Mouse (Mus musculus) testis, postnatal 14 days (tissue): ENCODE data around the gene Akt2.
"Not testable (repeated sequence)": the region's sequence is repeated elsewhere in the genome, so short reads cannot be mapped to it uniquely, and the experiment has no call there.

Source experiments
- DNase-seq: peaks from one replicate; pipeline ENCODE4 v3.0.0; 2021; ENCODE audit warnings: low spot score

Akt2 gene

DNA sequence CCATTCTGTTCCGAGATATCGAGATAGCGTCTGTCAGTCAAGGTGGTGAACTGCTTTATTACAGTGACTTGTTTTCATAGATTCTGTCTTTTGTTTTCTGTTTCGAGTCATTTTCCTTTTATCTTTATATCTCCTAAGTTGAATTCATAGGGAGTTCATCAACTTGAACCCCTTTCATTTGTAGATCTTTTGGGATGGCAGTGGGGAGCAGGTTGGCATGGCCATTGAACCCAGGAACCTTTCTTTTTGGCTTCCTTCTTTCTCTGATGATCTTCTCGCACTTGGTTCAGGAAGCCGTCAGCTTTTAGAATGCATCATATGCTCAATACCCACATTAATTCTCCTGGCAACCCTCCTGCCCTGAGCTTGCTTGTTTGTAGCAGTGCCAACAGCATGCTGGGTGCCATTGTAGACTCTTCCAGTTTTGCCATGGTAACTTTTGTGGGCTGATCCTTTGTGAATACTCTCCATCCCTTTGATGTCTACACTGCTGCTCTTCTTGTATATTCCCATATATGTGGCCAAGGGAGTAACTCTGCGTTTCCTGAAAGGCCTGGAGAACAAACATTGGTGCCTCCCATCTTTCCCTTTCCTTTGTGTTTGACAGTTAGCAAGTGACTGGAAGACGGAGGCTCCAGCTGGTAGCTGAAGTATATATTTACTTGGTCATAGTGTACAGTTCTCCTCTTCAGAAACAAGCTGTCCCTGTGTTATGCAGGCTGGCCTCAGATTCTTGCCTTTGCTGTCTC lies 22.6 kb downstream of the Akt2 start:
- no peak for DNase-seq

DNA sequence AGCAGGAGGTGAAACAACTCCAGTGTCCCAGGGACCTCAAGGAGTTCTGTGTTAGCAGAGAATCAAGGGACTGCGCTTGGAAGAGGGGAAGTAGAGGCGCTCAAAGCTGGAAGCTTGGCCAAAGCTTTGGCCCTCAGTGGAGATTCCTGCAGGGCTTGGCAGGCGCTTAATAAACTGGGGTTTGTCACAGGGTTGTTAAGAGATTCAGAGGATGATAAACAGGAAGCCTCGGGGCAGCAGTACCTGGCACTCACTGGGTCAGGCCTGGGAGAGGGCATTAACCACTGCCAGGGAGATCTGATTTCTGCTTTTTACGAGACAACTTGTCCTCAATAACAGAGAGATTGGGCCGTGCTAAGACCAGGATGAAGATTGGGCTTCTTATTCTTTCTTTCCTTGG lies 29.7 kb downstream of the Akt2 start:
- DNase-seq = no peak

DNA sequence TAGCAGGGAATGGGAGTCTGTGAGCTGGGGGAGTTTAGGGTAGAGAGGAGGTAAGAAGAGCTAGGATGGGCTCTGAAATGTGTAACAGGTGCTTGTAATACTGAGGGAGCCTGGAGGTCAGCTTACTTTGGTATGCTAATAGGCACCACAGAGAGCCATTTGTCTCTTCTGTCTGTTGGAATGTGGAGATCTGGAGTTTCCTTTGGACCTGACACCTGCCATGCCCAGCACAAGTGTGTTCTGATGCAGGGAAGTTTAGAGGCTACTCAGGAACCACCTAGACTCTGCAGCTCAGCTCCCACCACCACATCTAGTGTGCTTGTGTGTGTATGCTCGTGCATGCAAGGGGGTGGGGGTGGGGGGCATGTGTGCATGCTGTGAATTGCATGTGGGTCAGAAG lies 30.9 kb downstream of the Akt2 start:
- DNase-seq = no peak

DNA sequence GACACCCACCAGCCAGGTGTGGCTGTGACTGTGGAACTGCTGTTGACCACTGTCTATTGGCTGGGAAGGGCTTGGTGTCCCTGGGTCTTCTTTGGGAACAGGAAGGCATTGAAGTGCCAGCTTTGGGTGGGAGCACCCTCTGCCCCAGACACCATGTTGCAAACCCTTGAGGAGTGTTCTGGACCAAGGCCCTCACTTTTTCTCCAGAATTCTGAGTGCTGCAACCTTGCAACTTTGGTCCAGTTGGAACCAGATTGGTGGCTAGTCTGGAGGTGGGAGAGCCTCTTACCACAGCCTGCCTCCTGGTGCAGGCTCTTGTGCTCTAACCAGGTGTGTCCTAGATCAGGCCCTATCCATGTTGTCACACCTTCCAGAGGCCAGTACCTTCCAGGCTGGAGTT lies 33.6 kb downstream of the Akt2 start:
- DNase-seq = no peak

DNA sequence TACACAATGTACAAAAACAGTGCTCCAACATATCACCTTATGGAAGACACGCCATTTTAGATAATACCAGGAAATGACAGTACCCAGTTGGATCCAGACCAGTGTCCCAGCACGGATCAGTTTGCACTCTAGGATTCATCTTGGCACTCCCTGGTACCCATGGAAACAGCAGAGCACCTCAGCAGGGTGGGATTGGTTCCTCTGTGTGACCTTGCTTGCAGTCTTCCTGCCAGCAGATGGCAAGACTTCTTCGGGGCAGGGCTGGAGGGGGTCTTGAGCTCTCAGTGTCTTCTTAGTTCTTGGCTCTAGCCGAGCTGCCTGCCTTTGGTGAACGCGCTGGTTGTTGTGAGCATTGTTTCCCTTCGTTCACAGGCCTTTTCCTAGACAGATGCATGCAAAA lies 36.4 kb downstream of the Akt2 start:
- DNase-seq = no peak

DNA sequence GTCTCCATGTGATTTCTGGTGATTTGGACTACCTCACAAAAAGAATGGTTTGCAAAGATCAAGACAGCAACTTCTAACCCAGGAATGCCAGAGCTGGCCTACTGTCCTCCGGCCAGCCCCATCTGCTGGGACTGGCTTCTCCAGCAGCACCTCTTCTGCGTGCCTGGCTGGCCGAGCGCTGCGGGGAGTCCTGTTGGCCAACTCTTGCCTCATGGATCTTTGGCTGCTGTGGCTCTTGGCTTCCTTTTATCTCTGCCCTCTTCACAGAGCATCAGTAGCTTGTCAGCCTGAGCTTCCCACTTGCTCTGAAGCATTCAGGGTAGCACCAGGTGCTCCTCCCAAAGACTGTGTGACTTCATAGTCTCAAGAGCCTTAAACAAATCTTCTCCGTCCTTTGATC lies 36.8 kb downstream of the Akt2 start:
- no peak for DNase-seq

DNA sequence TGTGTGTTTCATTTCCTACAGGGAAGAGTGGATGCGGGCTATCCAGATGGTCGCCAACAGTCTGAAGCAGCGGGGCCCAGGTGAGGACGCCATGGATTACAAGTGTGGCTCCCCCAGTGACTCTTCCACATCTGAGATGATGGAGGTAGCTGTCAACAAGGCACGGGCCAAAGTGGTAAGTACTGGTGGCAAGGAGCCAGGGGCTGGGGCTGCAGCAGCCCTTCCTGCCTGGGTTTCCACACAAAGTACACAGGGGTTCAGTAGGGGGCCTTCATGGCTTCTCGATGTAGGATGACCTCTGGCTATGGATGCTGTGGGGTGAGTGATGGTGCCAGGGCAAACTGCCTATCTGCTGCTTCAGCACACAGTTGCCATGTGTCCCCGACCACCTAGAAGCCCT lies 37.5 kb downstream of the Akt2 start:
- DNase-seq = not testable (repeated sequence)

DNA sequence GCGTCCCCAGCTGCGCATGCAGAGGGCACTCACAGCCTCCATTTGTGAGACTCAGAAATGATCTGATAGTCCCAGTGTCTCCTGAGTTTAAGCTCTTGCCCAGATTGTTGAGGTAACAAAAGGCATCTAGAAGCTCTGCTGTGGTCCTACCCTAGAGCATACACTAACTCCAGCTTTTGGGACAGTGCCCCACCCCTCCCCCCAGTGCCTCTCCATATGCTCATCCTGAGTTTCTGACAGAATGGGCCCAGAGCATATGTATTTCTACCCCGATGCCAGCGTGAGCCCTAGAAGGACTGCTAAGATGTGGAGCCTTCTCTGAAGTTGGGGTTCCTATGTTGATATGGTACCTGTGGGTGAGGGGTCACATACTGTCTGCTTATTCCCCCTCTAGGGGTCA lies 40.1 kb downstream of the Akt2 start:
- DNase-seq = no peak

DNA sequence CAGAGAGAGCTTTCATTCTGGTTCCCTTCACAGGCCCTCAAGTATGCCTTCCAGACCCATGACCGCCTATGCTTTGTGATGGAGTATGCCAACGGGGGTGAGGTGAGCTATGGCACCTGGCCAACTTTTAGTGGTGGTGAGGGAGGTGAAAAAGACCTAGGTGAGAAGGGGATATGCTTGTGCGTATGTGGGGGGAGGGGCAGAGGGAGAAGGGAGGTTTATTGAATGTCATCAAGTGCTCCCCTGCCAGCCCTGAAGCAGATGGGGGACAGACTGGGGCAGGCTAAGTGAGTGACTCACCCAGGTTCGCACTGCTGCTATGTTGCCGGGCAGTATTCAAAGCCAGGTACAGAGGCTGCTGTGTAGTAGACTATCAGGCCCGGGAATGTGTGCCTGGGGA lies 41.8 kb downstream of the Akt2 start:
- DNase-seq = no peak

DNA sequence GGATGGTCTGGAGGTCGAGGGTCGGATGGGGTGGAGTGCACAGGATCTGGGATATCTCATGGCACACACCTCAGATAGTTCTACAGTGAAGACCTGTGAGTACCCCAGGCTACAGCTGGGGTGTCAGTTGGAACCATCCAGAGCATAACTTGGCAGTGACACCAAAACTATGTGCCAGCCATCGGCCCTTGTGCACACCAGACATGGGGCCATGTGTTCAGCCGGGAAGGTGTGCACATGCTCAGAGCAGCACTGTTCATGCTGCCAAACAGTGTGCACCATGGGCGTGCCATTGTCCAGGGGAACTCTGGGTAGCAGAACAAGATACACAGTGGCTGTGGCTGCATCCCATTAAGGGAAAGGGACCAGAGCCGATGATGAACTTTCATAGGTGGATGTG lies 43.3 kb downstream of the Akt2 start:
- DNase-seq = no peak

DNA sequence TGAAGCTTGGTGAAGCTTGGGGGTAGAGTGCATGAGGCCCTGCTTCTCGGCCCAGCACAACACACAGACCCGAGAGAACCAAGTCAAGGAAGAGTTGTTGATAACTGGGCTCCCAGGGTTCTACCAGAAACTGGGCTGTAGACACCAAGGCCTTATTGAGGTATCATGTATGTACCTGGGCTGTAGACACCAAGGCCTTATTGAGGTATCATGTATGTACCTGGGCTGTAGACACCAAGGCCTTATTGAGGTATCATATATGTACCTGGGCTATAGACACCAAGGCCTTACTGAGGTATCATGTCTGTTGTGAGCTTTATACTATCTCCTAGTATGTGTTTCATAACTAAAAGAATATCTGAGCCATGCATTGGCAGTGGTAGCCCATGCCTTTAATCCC lies 43.7 kb downstream of the Akt2 start:
- DNase-seq = not testable (repeated sequence)

DNA sequence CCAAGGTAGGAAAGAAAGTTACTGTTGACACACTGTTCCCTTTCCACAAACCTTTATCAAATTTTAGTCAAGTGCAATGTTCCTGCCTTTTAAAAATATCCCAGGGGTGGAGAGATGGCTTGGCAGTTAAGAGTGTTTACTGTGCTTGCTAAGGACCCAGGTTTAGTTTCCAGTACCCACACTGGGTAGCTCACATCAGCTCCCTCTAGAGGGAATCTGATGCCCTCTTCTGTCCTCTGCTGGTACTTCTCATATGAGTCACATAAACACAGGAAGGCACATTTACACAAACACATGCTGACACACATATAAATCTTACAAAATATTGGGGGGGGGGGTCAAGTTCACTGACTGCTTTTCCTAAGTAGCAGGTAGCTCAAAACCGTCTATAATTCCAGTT lies 53.1 kb downstream of the Akt2 start:
- DNase-seq = no peak

DNA sequence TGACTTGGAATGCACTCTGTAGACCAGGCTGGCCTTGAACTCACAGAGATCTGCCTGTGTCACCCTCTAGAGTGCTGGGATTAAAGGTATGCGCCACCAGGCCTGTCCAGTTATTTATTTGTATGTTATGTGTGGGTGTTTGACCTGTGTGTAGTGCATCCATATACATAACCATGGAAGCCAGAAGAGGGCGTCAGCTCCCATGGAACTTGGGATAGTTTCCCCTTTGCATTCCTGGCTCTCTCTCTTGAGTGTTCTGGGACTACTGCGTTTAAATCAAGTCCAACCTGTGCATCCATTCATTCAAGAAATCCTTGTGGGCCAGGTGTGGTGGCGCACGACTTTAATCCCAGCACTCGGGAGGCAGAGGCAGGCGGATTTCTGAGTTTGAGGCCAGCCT lies 55.2 kb downstream of the Akt2 start:
- DNase-seq = no peak

DNA sequence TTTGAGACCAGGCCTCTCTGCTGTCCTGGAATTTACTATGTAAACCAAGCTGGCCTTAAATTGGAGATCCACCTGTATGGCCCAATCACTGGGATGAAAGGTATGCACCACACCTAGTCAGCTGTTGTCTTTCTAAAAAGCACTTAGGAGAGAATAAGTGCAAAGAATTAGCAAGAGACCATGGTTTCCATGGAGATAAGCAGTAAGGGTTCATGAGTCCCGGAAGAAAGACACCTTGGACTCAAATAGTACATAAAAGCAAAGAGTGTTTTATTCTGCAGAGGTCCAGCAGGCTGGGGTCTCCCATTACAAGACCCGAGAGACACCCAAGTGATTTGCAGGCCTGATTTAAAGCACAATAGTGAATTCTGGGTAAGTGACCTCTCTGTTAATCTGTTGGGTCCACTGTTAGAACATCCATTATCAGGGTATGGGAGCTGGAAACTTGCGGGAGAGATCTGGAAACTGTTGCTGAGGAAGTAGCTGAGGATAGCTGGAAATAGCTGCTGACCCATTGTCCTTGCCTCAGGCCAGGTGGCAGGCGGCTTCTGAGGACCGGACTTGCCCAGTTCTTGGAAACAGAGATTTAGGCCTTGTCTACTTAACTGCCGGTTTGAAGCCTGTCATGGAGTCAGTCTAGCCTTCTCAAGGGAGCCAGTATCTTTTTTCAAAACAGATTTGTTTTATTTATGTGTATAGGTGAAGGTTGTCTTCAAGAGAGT lies 56.1 kb downstream of the Akt2 start:
- DNase-seq = no peak

DNA sequence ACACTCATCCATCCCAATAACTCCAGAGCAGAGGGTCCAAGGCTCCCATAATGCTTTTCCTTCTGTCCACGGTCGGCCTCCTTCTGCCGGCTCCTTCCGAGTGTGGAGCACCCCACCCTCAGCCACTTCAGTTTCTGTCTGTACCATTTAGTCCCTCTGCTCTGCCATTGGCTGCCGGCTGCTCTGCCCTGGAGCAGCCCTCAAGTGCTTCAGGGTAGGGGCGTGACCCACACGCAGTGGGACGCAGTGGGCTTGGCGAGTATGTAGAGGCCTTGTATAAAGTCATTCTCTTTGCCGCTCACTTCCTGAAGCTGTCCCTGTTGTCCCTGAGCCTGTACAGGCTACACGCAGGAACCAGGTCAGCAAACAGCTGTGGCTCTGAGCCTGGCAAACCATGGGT lies 58.4 kb downstream of the Akt2 start:
- no peak for DNase-seq

DNA sequence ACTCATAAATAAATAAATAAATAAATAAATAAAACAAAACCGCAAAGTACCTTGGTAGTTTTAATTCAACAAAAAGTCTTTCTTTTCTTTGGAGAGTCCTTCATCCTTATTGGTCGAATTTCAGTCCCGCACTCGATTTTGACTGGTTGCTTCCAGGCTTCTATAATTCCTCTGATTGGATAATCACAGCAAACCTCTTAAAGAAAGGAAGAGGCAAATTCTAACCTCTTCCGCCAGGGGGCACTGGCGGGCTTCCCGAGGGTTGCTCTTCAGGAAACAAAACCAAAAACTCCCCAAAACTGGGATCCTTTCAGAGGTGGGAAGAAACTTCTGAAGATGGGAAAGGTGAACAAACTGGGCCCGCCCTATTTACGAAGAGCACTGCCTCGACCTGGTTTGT lies 59.6 kb downstream of the Akt2 start:
- peak; percentile 56 for DNase-seq

DNA sequence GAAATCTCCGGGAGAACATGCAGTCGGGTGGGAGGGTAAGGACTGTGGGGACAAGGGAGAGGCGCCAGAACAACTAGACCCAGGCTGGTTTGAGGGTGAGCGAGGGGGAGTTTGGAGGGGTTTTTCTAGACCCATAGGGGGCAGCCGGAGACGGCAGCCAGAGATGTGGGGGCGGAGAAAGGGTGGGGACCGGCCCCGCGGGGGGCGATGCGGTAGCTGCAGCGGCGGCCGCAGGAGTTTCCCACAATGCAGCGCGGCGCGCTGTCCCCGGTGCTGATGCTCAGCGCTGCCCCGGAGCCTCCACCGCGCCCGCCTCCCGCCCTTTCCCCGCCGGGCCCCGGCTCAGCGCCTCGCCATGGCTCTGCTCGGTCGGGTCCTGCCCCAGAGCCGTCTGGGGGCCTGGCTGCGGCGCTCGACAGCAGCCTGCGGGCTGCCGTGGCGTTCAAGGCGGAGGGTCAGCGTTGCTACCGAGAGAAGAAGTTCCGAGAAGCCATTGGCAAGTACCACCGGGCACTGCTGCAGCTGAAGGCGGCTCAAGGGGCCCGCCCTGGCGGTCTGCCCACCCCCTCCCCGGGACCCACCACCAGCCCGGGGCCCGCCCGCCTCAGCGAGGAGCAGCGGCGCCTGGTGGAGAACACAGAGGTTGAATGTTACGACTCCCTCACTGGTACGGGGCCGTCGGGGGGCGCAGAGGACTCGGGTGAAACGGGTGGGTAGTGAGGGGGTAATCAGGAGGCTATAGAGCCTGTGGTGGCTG lies 62.5 kb downstream of the Akt2 start, which contains the start of gene Ttc9b:
Gene Ttc9b, plus strand, starts transcription at position 235 of the 757 bp plus-strand sequence.
- DNase-seq = peak; percentile 52

DNA sequence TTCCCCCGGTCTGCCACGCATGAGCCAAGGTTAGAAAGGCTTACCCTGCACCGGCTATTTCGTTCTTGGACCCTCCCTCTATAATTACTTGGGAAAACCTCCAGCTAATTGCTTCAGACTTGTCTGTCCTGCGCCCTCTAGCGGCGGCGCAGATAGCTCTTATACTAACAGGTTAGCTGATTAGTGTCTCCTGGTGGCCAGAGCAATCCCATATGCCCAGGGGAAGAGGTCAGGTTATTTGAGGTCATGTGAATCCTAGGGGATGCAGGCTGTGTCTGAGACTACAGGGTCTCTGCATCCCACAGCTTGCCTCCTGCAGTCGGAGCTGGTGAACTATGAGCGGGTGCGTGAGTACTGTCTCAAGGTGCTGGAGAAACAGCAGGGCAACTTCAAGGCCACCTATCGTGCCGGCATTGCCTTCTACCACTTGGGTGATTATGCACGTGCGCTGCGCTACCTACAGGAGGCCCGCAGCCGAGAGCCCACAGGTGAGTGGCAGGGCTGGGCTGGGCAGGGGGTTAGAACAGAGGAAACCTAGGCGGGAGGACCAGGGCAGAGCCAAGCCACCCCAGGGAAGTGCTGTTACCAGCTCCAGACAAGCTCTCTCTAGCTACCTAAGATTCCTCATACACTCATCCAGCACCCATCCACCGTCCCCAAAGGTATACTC lies 63.4 kb downstream of the Akt2 start:
- DNase-seq = no peak

DNA sequence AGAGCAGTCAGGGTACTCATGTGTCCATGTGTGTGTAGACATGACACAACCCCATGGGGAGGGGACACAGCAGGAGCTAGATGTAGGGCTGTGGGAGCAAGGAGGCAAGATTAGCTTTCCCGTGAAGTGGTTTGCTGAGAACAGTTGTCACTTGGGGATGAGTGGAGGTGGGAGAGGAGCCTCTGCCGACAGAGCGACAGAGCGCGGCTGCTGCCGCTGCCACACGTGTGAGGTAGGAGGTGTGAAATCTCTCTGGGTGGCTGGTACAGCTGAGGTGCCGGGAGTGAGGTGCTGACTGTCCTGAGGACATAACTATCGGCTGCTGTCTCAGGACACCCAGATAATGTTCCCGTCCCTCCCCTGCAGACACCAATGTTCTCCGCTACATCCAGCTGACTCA lies 64.2 kb downstream of the Akt2 start:
- DNase-seq = no peak

DNA sequence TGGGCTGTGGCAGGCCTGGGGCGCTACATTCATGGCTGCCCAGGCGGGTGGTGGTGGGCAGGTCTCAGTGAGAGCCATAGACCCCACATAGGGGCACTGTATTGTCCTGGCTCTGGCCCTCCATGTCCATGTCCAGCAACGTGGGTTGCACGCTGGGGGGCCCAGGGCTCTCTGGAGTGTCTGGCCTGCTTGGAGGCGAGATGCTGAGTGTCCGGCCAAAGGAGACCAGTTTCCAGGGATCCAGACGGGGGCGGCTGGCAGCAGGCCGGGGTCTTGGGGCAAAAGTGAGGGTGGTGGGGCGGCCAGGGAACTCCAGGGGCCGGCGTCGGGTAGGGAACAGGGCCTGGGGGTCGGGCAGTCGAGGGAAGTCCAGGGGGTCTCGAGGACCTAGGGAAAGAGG lies 65.2 kb downstream of the Akt2 start:
- DNase-seq = no peak

DNA sequence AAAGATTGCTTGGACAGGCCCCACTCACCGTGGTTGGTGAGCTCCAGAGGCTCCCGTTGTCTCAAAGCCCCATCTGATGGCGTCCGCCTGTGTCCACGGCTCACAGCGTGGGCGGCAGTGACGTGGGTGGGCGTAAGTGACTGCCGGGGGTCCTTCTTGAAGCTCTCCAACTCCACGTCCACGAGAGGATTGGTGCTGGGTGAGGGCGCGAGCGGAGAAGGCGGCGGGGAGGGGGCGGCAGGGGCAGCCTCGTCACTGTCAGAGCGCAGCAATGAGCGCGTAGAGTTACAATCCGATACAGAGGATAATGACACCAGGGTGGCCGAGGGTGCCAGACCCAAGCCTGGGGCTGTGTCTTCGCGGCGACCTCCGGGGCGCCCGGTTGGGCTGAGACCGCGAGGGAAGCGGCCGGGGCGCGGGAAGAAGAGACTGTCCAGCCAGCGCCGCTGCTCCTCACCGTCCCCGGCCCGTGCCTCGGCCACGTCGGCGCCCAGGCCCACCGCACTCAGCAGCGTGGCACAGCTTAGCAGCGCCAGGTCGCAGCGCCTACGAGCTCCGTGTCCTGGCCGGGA lies 66.6 kb downstream of the Akt2 start:
- DNase-seq = no peak
